Mouse (Mus musculus) limb, embryonic 11.5 days (tissue): ENCODE measurements at regions not wholly inside any gene's neighbourhood (a gene's known extent, or its start where the extent isn't known, plus 50 kb on each side); places are given as distances from the start of the nearest gene placed in this dataset.
A peak's percentile ranks its signal among the peaks of the same experiment; 100 is the strongest.

Source experiments
- ATAC-seq: fragments of 200-750 bp; cut with Nextera tagmentation; 2 replicates; pipeline ENCODE4 v1.8.0; 2017; ENCODE audit warnings: low read depth; ENCODE audit not compliant: insufficient number of reproducible peaks, low FRiP score, low TSS enrichment
- DNase-seq: peaks from one replicate; pipeline ENCODE4 v3.0.0-alpha.2; 2015; ENCODE audit warnings: low spot score
- H3K27ac ChIP-seq: fragments of 300-500 bp; sonication (generic); replicated peaks from 2 replicates; pipeline ENCODE4 v1.5.1; 2014; ENCODE audit warnings: low read depth, mild to moderate bottlenecking, low read length
- H3K27me3 ChIP-seq: fragments of 300-500 bp; sonication (generic); 2 replicates; pipeline ENCODE4 v1.6.1; 2014; ENCODE audit warnings: mild to moderate bottlenecking, low read length, mixed read lengths; ENCODE audit not compliant: control insufficient read depth, insufficient read depth
- H3K36me3 ChIP-seq: fragments of 300-500 bp; sonication (generic); 2 replicates; pipeline ENCODE4 v1.6.1; 2014; ENCODE audit warnings: mild to moderate bottlenecking, low read length, moderate library complexity, mixed read lengths; ENCODE audit not compliant: control insufficient read depth, insufficient read depth
- H3K4me1 ChIP-seq: fragments of 300-500 bp; sonication (generic); 2 replicates; pipeline ENCODE4 v1.6.1; 2014; ENCODE audit warnings: low read length, mixed read lengths; ENCODE audit not compliant: control insufficient read depth, insufficient read depth
- H3K4me2 ChIP-seq: fragments of 300-500 bp; sonication (generic); 2 replicates; pipeline ENCODE4 v1.6.1; 2014; ENCODE audit warnings: low read depth, mild to moderate bottlenecking, moderate library complexity; ENCODE audit not compliant: severe bottlenecking
- H3K4me3 ChIP-seq: fragments of 300-500 bp; sonication (generic); 2 replicates; pipeline ENCODE4 v1.5.1; 2014; ENCODE audit warnings: low read depth, low read length
- H3K9ac ChIP-seq: fragments of 300-500 bp; sonication (generic); 2 replicates; pipeline ENCODE4 v1.6.1; 2014; ENCODE audit warnings: mild to moderate bottlenecking, low read length
- H3K9me3 ChIP-seq: fragments of 300-500 bp; sonication (generic); 2 replicates; pipeline ENCODE4 v1.6.1; 2016; ENCODE audit warnings: low read length; ENCODE audit not compliant: control insufficient read depth
- WGBS: fragments of 180-500 bp; shearing (Covaris S2); extraction: QIAGEN DNeasy Blood & Tissue Kit; methylation state at CpG from one replicate; pipeline ENCODE4 v1.1.7; 2014; 5-methylcytosine and 5-hydroxymethylcytosine counted together

DNA sequence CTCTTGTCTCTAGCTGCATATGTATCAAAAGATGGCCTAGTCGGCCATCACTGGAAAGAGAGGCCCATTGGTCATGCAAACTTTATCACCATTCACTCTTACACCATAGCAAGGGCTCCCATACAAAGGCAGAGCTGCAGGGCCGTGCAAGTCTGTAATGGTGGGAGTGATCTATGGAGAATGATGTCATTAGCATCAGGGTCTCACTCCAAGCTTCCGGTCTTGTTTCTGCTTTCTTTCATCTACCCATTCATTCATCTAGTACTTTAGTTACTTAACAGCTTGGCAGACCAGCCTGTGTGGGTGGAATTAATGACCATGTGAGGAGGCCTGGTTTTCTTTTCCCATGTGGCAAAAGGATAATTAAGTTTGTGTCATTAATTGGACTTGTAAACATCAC, 196.0 kb upstream of the Nbea start:
- no peak for ATAC-seq
- no peak overlapping the region for H3K9ac ChIP-seq
- no peak for DNase-seq
- no peaks in the 10 kb centered on the region for H3K27me3 ChIP-seq
- H3K4me2 ChIP-seq: no peak overlapping the region
- no peaks in the 10 kb centered on the region for H3K36me3 ChIP-seq
- no peaks in the 10 kb centered on the region for H3K4me1 ChIP-seq
- WGBS: 39% methylated on average over 3 of the region's 3 CpGs
- H3K9me3 ChIP-seq: no peaks in the 10 kb centered on the region
- H3K27ac ChIP-seq: no peak overlapping the region
- no peak overlapping the region for H3K4me3 ChIP-seq

DNA sequence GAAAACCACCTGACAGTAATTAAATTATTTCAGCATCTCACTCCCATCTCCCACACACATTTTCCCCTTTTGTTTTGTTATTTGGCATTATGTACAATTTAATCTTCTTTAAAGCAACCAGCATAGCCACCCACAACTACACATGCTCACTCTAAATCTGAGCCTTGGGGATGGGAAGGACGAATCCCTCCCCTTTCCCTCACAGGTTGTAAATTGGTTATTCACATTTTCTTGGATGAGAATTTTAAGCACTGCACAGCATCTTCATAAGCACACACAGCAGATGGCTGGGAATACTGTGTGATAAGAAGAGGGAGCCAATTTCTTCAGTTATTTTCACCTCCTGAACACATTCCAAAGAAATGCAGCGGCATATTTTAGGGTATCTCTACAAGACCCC, 179.0 kb upstream of the Nbea start:
- no peak for DNase-seq
- WGBS: 90% methylated on average over 2 of the region's 2 CpGs
- Histone ChIP-seq H3K9me3 (no peaks in the 10 kb centered on the region), H3K27me3 (no peaks in the 10 kb centered on the region), H3K27ac (no peak overlapping the region), H3K9ac (no peak overlapping the region), H3K4me1 (no peaks in the 10 kb centered on the region), H3K4me3 (no peak overlapping the region), H3K36me3 (no peaks in the 10 kb centered on the region), H3K4me2 (no peak overlapping the region)
- ATAC-seq: no peak

DNA sequence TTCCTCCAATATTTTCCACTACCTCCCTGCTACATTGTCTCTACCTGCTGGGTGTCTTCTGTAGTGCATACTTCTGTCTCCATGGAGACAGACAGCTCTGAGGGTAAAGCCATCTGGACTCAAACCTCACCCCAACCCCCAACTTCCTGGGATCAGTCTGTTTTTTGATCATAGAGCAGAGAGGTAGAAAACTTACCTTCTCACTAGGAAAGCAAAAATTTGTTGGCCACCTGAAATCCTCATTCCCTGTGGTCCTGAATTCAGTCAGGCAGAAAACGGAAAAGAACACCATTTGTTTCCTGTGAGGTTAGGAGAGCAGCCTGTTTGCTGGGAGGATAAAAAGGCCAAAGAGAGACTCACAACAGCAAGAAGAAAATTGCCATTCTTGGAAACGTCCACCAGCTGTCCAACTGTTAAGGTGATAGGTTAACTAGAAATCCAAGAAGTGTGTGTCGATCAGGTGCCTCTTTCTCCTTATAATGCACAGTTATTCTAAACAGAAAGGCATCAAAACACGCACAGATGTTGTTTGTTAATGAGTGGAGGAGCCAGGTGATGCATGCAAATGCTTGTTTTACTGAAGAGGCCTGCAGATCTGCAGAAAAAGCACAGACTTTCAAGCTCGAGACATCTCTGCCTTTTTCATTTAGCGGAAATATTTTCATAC, 173.7 kb upstream of the Nbea start:
- Histone ChIP-seq H3K36me3 (no peaks in the 10 kb centered on the region), H3K27me3 (no peaks in the 10 kb centered on the region), H3K4me3 (no peak overlapping the region), H3K9me3 (no peaks in the 10 kb centered on the region), H3K4me2 (no peak overlapping the region), H3K27ac (peak overlapping the region; percentile 5; the same call in 1 of the 2 replicates), H3K4me1 (0 out of 2 replicates have a peak, but pooled peaks cover 3% of the 10 kb centered on the region), H3K9ac (no peak overlapping the region)
- DNase-seq (peak; percentile 30), ATAC-seq (no peak)
- WGBS: 47% methylated on average over 6 of the region's 6 CpGs

DNA sequence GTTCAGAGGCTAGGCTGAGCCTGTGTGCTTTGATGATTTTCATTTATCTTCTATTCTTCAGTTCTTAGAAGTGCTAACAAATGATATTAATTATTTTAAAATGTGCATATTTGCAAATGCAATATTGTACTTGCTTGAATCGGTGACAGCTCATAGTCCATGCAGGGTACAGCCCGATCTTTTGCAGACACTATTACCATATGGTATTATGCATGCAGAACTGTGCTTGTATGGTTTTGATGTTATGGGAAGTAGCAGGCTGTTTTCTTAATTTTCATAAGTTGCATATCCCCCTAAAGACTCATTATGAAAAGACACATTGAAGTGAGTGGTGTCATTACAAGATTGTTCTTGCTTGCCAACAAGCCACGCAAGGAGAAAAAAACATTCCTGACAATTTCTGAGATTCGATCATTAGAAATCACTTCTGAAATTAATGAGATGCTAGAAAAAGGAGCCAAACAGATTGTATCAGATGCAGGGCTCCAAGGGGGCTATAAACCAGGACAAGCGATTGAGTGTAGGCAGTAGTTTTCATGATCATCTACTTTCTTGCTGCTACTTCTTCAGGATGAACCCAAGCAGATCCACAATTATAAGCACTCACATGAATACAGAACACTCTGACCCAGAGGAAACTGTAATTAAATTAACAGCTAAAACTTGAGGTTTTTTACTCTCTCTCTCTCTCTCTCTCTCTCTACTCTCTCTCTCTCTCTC, 172.8 kb upstream of the Nbea start:
- Histone ChIP-seq H3K4me3 (no peak overlapping the region), H3K4me2 (no peak overlapping the region), H3K9me3 (no peaks in the 10 kb centered on the region), H3K9ac (no peak overlapping the region), H3K36me3 (no peaks in the 10 kb centered on the region), H3K27ac (no peak overlapping the region), H3K27me3 (no peaks in the 10 kb centered on the region), H3K4me1 (0 out of 2 replicates have a peak, but pooled peaks cover 3% of the 10 kb centered on the region)
- DNase-seq (no peak), ATAC-seq (no peak)
- WGBS: 88% methylated on average over 5 of the region's 5 CpGs
